Mouse (Mus musculus) stomach, postnatal 0 days (tissue): ENCODE measurements around the gene Mllt3.

Experiments used
- CTCF ChIP-seq: IDR thresholded peaks from 2 replicates; pipeline ENCODE4 v1.5.1; 2016; ENCODE audit warnings: antibody characterized with exemption, low read depth, mild to moderate bottlenecking, moderate library complexity
- EP300 ChIP-seq: optimal IDR thresholded peaks from 2 replicates; pipeline ENCODE3; 2016; ENCODE audit warnings: antibody characterized with exemption

DNA sequence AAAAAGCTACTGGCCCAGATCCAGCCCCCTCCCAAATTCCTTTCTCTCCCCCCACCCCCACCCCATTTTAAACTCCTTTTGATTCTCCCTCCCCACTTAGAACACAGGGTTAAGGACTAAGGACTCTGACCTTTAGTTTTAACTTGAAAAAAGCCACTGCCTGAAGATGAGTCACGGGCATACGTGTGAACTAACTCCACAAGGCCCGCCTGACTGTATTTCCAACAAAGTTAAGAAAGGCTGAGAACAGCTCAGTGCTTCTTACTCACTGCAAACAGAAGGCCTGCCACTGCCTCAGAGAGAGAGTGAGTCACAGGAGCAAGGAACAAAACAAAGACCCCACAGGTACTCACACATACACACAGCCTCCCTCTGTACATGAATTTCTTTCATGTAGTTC, 48.6 kb downstream of the Mllt3 start:
- no peak for TF ChIP-seq EP300
- TF ChIP-seq CTCF: no peak
